Mouse (Mus musculus): ENCODE measurements around the gene Lrrc29.

Gene Lrrc29

DNA sequence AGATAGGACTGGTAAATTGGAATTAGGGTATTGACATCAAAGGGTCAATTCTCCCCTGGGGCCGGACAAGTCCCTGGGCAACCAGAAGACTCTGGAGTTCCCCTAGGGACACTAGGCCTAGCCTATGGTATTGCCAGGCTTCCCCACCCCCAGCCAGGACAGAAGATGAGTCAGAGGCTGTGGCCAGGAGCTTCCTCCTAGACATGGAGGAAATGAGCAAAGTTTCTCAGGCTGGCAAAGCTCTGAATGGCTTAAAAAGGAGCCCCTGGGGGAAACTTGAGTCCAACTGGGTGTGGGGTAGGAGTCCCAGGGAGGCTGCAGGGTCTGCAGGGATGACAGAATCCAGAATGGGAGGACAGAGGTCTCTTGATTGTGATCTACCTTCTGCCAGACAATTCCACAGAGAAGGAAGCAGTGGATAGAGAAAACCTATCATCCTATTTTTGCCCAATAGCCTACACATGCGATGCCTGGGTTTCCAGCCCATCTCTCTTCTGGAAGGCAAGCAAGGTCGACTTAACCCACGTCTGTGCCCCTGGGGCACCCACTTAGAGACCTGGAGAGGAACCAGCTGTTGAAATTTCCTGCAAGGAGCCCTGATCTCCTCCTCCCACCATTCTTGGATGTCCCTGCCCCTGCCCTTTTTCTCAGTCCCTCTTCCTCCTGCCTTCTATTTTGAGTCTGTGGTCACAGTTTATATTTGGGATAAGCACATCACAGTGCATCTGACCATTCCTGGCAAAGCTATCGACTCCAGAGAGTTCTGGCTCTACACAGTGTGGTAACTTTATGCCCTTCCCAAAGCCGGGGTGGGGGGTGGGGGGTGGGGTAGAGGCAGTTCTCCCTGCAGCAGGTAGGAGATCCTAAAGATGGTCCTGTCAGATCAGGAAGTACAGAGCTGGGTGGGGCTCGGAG lies 19.2 kb upstream of the Lrrc29 start:
- no peak for DNase-seq (ENCODE audit: low spot score in 2 of 2)

DNA sequence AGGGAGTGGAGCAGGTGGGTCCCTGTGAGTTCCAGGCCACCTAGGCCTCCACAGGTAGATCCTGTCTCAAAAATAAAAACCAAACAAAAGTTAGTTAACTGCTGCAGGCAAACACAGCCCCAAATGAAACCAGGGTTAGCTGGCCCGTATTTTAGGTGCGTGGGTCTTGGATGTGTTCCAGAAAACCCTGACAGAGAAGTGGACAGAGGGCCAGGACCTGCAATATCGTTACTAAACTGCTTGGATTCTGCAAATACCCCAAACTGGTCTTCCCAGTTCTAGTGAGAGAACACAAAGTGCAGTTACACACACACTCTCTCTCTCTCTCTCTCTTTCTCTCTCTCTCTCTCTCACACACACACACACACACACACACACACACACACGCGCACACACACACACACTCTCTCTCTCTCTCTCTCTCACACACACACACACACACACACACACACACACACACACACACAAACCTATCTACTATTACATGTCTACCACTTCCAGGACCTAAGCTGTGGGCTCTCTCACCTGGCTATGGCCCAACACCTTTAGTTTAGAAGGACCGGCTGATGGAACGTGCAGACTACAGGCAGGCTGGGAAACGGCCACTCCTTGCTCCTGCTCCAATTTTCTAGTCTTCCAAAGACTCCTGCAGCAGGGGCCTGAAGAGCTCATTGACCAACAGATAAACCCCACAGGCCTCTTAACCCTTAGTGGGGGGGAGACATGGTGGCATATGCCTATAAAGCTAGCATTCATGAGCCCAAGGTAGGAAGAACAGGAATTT lies 17.9 kb upstream of the Lrrc29 start:
- DNase-seq (ENCODE audit: low spot score in 2 of 2) = no peak

DNA sequence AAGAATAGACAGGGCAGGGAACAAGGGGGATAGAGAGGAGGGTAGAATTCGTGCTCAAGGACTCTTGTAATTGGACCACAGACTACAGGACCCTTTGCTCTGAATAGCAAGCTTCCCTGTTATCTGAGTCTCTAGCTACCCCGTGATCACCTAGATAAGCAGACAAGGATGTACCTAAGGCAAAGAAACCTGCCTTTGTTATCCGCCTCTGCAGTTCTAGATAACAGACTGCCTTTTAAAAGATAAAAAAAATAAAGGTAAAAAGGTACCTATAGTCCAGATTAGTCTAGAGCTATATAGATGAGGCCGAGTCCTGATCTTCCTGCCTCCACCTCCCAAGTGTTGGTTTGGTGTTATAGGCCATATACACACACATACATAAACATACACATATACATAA lies 16.7 kb upstream of the Lrrc29 start:
- DNase-seq (ENCODE audit: low spot score in 2 of 2) = no peak

DNA sequence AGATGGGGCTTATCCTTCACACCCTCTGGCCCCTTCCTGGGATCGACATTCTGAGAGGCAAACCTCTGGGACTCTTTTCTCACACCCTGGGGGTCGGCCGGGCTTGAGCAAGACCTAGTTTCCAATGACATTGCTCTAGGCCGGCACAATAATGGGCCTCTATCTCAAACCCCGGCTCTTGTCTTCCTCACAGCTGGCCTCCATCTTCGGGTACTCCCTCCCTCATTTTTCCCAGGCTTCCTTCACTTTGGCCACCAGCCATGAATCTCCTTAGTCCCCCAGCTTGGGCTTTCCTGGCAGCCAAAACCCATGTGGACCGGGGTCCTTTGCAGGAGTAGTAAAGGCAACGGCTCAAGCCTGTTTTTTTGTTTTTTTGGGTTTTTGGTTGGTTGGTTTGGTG lies 15.3 kb upstream of the Lrrc29 start:
- no peak for DNase-seq (ENCODE audit: low spot score in 2 of 2)

DNA sequence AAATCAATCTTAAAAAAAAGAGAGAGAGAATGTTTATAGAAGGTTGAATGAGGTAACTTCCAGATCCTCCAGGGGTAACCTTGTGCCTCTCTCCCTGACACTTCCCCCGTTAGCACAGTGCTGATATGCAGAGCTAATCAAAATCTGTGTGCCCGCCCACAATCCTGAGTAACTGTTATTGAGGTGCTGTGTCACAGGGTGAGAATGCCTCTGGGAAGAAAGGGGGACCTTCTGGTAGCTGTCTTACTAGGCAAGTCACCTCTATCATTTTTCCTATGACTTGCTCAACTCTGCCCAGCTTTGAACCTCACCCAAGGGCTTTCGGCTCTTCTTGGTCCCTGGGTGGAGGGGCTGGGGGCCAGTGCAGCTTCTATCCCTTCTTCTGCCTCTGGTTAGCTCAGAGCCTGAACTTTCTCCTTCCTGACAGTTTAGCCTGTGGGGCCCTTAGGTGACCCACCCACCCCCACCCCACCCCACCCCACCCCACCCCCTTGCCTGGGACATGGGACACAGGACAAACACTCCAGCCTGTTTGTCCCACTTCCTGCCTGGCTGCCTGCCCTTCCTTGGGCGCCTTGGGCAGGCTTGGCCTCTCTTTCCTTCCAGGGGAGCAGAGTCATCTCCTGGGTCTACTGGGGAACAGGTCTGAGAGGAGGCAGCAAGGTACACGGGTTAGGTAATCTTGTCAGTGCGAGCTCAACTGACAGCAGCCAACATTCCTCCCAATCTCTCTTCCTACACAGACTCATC lies 14.0 kb upstream of the Lrrc29 start:
- DNase-seq (ENCODE audit: low spot score in 2 of 2) = no peak

DNA sequence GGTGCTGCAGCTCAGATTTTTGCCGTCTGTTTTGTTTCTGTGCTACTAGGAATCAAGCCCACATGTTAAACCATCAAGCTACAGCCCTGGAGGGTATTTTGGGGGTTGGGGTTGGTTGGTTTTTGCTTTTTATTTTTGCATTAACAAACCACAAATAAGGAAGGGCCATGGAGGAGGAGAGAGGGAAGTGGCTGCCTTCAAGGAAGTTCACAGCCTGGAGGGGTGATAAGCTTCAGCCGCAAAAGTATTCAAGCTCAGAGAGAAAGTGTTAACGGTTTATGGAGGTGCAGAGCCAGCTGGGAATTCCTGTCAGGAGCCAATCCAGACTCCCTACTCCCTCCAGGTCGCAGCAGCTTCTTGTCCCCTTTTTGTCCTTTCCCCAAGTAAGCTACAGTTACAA lies 12.9 kb upstream of the Lrrc29 start:
- DNase-seq (ENCODE audit: low spot score in 2 of 2) = no peak

DNA sequence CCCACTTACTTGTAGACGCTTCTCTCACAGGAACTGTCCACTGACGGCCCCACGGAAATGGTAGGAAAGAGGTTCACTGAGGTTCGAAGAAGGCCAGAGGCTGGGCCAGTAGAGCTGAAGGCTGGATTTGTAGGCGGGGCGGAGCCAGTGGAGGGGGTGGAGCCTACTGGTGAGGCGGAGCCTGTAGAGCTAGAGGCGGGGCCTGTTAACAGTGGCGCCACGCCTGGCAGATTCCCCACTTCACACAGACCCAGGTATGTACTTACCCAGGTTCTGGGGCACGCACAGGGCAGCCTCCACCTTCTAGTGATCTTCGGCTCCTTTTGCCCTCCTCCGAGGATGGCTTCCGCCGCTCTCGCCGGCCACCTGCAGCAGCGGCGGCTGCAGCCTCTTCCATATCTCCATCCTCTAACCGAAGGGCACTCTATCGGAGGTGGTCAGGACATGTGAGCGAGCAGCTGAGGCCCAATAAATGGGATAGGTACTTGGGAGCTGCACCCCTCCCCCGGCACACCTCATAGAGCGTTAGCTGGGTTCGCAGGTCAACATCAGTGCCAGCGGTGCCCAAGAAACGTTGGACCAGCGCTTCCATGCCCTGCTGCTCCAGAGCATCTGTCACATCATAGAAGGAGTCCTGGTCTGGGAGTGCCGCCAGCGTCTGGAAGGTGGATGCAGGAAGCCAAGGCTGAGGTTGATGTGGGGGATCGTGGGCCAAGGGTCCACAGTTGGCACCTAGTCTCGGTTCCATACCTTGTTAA lies 10.5 kb upstream of the Lrrc29 start:
- no peak for DNase-seq (ENCODE audit: low spot score in 2 of 2)

DNA sequence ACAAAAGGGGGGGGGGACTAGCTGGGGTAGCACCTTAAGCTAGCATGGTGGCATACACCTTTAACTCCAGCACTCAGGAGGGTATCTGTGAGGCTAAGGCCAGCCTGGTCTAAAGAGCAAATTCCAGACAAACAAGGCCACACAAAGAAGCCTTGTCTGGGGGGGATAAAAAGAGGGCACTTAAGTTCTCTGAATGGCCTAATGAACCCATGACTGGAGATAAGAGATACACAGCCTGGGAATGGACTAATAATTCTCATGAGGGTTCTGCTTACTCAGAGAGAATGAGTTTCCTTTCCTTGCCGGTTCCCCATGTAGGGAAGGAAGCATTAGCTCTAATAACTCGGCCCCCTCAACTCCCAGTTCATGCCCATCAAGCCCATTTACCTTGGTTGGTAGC lies 6.4 kb upstream of the Lrrc29 start:
- DNase-seq (ENCODE audit: low spot score in 2 of 2) = no peak

DNA sequence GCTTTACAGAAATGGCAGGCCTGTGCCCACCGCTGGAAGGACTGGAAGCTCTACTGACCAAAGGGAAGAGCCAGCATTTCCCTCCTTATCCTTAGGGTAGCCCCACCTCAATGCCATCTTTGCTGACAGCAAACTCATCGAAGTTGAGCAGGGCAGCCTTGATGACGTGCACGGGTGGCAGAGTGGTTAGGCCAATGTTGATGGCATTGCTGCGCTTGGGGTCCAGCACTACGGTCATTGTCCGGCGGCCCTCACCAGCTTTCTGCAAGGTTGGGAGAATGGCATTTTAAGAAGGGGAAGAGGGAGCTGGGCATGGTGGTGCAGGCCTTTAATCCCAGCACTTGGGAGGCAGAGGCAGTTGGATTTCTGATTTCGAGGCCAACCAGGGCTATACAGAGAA lies 5.9 kb upstream of the Lrrc29 start:
- DNase-seq (ENCODE audit: low spot score in 2 of 2) = no peak

DNA sequence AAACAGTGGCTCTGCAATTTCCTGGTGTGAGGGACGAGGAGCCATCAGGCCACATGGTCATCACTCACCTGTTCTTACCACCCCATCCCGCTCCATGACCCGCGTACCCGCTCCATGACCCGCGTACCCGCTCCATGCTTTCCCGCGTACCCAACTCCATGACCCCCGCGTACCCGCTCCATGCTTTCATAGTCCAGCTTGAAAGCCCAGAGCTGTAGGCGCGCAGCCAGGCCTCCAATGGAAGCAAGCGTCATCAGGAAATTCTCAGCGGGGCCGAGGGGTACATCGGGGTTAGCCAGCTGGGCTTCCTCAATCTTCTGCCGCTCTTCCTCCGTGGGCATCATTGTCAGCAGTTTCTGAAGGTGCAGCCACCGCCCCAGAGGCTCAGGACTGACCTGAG lies 5.4 kb upstream of the Lrrc29 start:
- DNase-seq (ENCODE audit: low spot score in 2 of 2) = no peak

DNA sequence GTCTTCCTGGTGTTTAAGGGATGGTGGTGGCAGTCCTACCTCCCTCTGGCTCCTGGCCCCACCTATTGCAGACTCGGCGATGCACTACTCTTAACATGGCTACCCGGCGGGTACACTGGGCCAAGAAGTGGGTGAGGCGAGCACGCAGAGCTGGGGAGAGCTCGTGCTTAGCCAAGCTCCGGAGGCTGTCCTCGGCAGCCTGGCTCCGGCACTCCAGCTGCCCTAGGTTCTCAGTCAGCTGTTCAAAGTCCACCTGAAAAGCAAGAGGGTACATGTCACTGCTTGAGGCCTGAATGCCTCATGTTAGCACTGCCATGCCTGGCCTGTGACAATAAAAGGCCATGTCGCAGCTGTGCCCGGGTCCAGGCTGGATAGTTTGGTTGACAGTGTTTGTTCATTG lies 4.2 kb upstream of the Lrrc29 start:
- no peak for DNase-seq (ENCODE audit: low spot score in 2 of 2)

DNA sequence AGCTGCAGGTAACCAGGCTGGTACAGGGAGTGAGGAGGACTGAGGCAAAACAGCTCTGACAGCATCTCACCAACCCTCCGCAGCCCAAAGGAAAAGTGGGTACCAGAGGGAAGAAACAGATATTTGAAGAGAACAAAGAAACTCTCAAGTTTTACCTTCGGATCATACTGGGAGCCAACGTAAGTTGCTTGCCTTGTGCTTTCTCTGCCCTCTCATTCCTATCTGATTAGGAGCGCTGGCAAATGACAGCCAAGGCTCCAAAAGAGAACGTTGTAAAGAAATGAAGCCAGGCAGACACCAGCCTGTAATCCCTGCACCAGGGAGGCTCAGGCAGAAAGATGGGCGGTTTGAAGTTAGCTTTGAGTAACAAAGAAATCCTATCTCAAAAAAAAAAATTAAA lies 890 bp upstream of the Lrrc29 start:
- no peak for DNase-seq (ENCODE audit: low spot score in 2 of 2)

DNA sequence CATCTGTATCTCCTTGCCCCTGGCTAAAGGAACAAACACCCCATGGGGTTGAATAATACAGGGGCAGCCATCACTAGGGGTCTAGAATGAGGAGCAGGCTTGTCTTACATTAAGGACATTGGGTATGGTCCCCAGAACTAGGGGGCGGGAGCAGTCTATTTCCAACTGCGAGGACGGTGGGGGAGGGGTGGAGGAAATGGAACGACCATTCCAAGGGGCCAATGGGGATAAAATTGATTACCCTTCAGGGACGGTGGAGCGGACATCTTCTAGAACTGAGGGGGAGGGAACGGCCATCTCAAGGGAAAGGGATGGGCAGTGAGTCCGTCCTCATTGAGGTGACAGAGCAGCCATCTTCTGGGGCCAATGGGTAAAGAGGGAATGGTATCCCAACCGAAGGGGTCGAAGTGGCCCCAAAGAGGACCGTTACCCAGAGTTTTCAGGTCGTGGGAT lies 411 bp downstream of the Lrrc29 start:
- DNase-seq (ENCODE audit: low spot score in 2 of 2) = no peak

DNA sequence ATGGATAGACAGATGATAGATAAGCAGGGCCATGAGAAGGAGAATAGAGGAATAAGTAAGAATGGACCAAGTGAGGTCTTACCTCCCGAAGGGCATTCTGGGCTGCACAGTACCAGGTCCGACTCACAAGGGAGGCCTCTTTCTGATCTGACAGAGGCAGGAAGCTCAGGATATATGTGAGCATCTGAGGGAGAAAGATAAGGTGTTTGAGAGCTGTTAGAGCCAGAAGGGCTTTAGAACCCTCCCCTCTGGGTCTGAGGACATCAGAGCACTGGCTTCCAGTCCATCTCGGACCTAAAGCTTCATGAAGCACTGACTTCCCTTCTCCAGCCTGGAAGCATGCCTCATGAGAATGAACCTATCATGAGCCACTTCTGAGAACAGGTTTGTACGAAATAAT lies 2.9 kb downstream of the Lrrc29 start:
- DNase-seq (ENCODE audit: low spot score in 2 of 2) = no peak

DNA sequence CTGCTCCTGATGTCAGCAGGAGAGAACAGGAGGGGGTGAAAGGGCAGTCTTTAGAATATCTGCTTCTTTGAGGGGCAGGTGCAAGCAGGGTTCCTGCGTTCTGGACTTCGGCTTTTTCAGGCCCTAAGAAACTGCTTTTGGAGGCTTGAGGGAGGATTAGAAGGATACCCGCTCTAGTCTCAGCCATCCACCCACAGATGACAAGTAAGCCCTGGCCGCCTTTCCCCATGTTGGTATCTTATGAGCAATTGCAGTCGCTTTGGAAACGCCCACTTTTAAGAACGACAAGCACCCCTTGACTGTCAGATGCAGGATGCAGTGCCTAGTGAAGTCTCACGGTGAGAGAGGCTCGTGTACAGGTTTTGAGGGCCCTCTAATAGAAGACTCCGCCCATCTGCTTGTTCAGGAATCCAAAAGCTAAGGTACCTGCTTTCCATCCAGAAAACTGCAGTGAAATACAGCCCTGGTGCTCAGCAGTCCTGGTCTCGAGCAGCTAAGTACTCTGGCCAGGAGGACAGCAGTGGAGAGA lies 7.4 kb downstream of the Lrrc29 start:
- no peak for DNase-seq (ENCODE audit: low spot score in 2 of 2)

DNA sequence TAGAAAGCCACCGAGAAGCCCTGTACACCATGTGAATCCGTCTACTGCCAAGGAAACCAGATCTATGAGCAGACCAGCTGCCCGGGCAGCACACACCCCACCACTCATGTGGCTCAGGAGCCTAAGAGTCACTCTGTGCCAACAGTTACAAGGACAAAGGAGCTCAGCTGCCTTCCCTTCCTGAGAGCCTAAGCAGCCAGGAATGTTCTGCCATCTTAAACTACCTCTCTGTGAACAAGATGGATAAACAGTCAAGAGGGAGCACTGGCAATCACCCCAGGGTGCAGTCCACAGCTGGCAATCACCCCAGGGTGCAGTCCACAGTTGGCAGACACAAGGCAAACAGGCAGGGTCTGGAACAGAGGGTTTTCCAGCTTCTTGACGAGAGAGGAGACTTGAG lies 8.1 kb downstream of the Lrrc29 start:
- no peak for DNase-seq (ENCODE audit: low spot score in 2 of 2)

DNA sequence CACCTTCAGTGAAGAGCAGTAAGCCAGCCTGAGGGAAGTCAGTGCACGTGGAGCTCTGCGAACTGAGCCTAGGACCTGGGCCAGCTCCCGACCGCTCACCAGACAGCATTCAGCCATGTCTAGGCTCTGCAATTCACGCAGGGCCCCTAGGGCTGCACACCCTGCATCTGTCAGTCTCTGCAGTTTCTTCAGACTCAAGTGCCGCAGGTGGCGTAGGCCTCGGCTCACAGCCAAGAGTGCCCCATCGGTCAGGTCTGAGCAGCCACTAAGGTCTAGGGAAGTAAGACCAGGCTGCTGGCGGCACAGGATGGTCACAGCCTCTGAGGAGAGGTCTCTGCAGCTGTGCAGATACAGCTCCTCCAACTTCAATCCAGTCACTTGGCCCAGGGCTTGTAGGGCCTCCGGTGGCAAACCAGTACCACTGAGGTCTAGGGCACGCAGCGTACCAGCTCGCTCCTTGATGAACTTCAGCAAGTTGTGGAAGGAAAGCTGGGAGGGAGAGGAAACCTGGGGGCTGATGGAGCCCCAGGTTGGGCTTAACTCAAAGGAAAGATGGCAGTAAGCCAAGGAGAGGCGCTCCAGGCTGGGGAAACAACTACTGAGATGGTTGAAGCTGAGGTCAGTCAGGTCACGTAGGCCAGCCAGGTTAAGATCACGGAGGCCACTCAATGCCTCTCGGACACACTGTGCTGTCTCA lies 10.9 kb downstream of the Lrrc29 start:
- no peak for DNase-seq (ENCODE audit: low spot score in 2 of 2)

DNA sequence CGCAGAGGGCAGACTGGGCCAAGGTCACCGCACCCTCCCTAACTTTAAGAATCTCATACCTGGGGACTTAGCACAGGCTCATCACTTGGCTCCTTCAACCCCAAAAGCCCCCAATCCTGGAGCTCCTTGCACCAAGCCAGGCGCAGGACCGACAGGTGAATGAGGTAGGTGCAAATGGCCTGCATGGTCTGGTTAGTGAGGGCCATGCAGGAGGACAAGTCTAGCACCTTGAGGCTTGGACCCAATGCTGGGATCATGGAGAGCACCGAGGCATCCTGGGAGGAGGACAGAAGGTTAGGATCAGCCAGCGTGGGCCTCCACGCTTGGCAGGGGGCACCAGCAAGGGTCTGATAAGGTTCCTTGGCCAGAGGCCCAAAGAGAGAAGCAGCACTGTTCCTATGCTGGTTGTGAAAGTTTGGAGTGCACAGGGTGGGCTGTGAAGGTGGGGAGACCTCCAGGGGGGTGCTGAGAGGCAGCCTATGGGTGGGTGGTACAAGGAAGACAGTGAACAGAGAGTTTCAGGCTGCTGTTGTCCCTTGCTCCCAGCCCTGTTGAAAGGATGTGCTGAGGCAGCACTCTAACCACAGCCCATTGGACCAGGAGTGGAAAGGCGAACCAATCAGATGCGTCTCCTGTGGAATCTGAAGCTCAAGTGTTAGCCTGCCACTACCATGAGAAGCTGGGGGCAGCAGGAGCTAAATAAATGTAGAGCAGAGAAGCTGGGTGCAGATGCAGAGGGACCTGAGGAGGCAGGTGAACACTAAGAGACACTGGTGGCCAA lies 12.3 kb downstream of the Lrrc29 start:
- DNase-seq (ENCODE audit: low spot score in 2 of 2) = no peak

DNA sequence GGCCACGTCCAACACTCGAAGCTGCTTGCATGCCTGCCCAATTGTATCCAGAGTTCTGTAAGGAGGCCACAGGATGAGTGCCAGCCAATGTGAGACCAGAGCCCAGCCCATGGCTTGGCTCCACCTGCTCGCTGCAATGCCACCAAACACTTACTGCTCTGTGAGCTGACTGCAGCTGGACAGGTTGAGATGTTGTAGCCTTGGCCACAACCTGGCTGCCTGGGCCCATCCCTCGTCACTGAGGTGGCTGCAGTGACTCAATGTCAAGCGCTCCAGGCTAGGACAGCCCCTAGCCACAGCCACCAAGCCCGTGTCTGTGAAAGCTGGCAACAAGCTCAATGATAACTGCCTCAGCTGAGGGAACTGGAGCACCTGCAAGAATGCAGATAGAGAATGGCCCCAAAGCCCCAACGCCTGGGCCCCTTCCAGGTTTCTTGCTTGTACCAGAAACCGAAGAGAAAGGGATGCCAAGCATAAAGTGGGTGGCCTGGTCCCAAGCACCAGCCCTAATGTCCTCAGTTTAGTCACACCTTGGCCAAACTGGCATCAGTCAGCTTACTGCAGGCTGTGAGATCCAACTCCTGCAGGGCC lies 13.1 kb downstream of the Lrrc29 start:
- DNase-seq (ENCODE audit: low spot score in 2 of 2) = no peak

DNA sequence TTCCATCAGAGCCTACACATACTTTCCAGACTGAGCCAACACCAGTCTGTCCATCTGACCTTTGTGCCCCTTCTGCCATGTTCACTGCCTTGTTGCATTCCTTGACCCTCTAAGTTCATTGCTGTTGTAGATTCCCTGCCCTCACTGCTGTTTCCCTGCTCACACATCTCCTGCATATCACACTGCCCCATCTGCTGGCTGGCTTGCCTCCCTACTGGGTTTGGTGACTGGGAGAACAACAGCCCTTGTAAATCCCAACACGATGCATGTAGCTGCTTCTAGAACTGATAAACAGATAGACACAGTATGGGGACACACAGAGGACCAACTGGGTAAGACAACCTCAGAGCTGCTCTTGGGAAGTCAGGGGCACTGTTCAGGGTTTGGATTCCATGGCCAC lies 14.4 kb downstream of the Lrrc29 start:
- no peak for DNase-seq (ENCODE audit: low spot score in 2 of 2)

All from frontal cortex, postnatal 25 days (tissue).